Mouse (Mus musculus) liver, embryonic 12.5 days (tissue): ENCODE measurements around the gene Irgm2. TPM values are rescaled to one million over a fixed set of nuclear protein-coding genes. Genes with fewer than 3 reads are reported as not detected.

ENCODE experiments used
- ATAC-seq: fragments of 200-750 bp; cut with Nextera tagmentation; 2 replicates; pipeline ENCODE4 v1.8.0; 2017; ENCODE audit warnings: moderate number of reproducible peaks, mild to moderate bottlenecking, moderate library complexity
- H3K27ac ChIP-seq: fragments of 300-500 bp; sonication (generic); 2 replicates; pipeline ENCODE4 v1.5.1; 2016; ENCODE audit warnings: mild to moderate bottlenecking
- H3K27me3 ChIP-seq: fragments of 300-500 bp; sonication (generic); replicated peaks from 2 replicates; pipeline ENCODE4 v1.6.1; 2016; ENCODE audit warnings: mild to moderate bottlenecking, moderate library complexity
- H3K36me3 ChIP-seq: fragments of 300-500 bp; sonication (generic); 2 replicates; pipeline ENCODE4 v1.6.1; 2016; ENCODE audit warnings: mild to moderate bottlenecking, moderate library complexity
- H3K4me1 ChIP-seq: fragments of 300-500 bp; sonication (generic); 2 replicates; pipeline ENCODE4 v1.6.1; 2016
- H3K4me2 ChIP-seq: fragments of 300-500 bp; sonication (generic); 2 replicates; pipeline ENCODE4 v1.6.1; 2016; ENCODE audit warnings: mild to moderate bottlenecking, moderate library complexity
- H3K4me3 ChIP-seq: fragments of 300-500 bp; sonication (generic); 2 replicates; pipeline ENCODE4 v1.5.1; 2016; ENCODE audit warnings: mild to moderate bottlenecking, moderate library complexity
- H3K9ac ChIP-seq: fragments of 300-500 bp; sonication (generic); 2 replicates; pipeline ENCODE4 v1.6.1; 2016; ENCODE audit warnings: mild to moderate bottlenecking, moderate library complexity
- H3K9me3 ChIP-seq: fragments of 300-500 bp; sonication (generic); replicated peaks from 2 replicates; pipeline ENCODE4 v1.6.1; 2016; ENCODE audit warnings: mild to moderate bottlenecking, moderate library complexity
- WGBS: fragments of 180-500 bp; shearing (Covaris S2); methylation state at CpG from one replicate; pipeline ENCODE4 v1.1.7; 2016; ENCODE audit not compliant: insufficient replicate concordance; 5-methylcytosine and 5-hydroxymethylcytosine counted together
- polyA plus RNA-seq: library from polyadenylated mRNA; unstranded; fragments of >200 nt; fragmentation: Nextera tagmentation; extraction: Ambion mirVana; gene quantifications from 2 replicates; pipeline ENCODE4 v1.2.1, GENCODE M21; 2016

Irgm2 gene
- polyA plus RNA-seq, 1 experiment from 2014 or later, result 2.9 TPM

GRCm38 (mm10) chr11:58264546-58264945, 65.1 kb downstream of the Irgm2 start:
- no peaks in the 10 kb centered on the region for H3K4me1 ChIP-seq
- no peaks in the 10 kb centered on the region for H3K27me3 ChIP-seq
- H3K9me3 ChIP-seq, result no peaks in the 10 kb centered on the region
- H3K27ac ChIP-seq, result no peak overlapping the region
- no peak overlapping the region for H3K4me2 ChIP-seq
- no peak overlapping the region for H3K9ac ChIP-seq
- 71% methylated on average over 9 of the region's 9 CpGs for WGBS
- no peaks in the 10 kb centered on the region for H3K36me3 ChIP-seq
- no peak overlapping the region for H3K4me3 ChIP-seq
- no peak for ATAC-seq

- Histone ChIP-seq H3K9ac (no peak overlapping the region), H3K4me2 (no peak overlapping the region), H3K4me3 (no peak overlapping the region), H3K36me3 (no peaks in the 10 kb centered on the region), H3K27ac (no peak overlapping the region), H3K4me1 (no peaks in the 10 kb centered on the region), H3K9me3 (no peaks in the 10 kb centered on the region), H3K27me3 (peaks cover 6% of the 10 kb centered on the region; the same call in 1 of the 2 replicates)
- WGBS, result 52% methylated on average over 3 of the region's 3 CpGs
- ATAC-seq, result 0 out of 2 replicates have a peak, but pooled peaks have one; percentile 47
Observed at GRCm38 (mm10) chr11:58268285-58268684, 68.9 kb downstream of the Irgm2 start.

Other genes with a start within 250 kb of the Irgm2 start
- 41.6 and 42.4 TPM in 2 replicates for gene Larp1, start 190.6 kb upstream of the Irgm2 start, polyA plus RNA-seq
- not detected in 2 replicates for gene Gm12248, start 106.5 kb upstream of the Irgm2 start, polyA plus RNA-seq
- 50.5 and 51.8 TPM in 2 replicates for gene Cnot8, start 95.5 kb upstream of the Irgm2 start, polyA plus RNA-seq
- 25.4 and 26.0 TPM in 2 replicates for gene Gemin5, start 31.1 kb upstream of the Irgm2 start, polyA plus RNA-seq
- 129 and 137 TPM in 2 replicates for gene Mrpl22, start 28.0 kb upstream of the Irgm2 start, polyA plus RNA-seq
- 6.3 and 6.4 TPM in 2 replicates for gene Igtp, start 62 bp upstream of the Irgm2 start, polyA plus RNA-seq
- gene 4930438A08Rik, start 75.2 kb downstream of the Irgm2 start, polyA plus RNA-seq, result 0.14 and 0.43 TPM in 2 replicates
- 18.2 and 18.5 TPM in 2 replicates for gene Zfp692, start 107.5 kb downstream of the Irgm2 start, polyA plus RNA-seq
- 50.1 and 50.4 TPM in 2 replicates for gene Zfp672, start 130.7 kb downstream of the Irgm2 start, polyA plus RNA-seq
- 19.8 and 19.9 TPM in 2 replicates for gene Sh3bp5l, start 131.1 kb downstream of the Irgm2 start, polyA plus RNA-seq
- gene Lypd8, start 179.4 kb downstream of the Irgm2 start, polyA plus RNA-seq, result 0.19 TPM in 1 of 2 replicates, not detected in the other
- not detected in 2 replicates for gene 1810065E05Rik, start 221.5 kb downstream of the Irgm2 start, polyA plus RNA-seq
- gene Gm12253, start 232.9 kb downstream of the Irgm2 start, polyA plus RNA-seq, result not detected in 2 replicates